Mouse (Mus musculus): ENCODE measurements around the gene Ncapd3. TPM values are rescaled to one million over a fixed set of nuclear protein-coding genes. Genes with fewer than 3 reads are reported as not detected.

The Ncapd3 gene
- polyA plus RNA-seq, 1 experiment from 2014 or later, result 36.9 TPM

DNA sequence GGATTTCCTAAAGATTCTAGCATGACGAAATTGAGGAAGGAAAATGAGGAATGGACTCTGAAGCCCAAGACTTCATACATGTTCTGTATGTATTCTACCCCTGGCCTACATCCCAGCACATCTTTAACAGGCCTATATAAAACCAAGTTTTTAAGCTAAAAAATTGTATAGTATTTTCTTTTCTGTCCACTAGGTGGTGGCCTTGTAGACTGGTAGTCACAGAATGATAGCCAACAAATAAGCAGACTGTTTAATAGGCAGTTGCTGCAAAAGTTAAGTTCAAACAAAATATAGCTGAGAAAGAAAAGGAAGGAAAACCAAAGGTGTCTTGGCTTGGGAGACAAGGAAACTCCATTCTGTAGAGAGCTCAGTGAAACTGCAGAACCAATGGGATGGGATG is 44.7 kb downstream of the Ncapd3 start:
- H3K27me3 ChIP-seq (ENCODE audit: low read depth, poor library complexity, severe bottlenecking), result no peaks in the 10 kb centered on the region
- no peak overlapping the region for H3K4me3 ChIP-seq
- no peaks in the 10 kb centered on the region for H3K9me3 ChIP-seq (replicated peaks)
- no peak overlapping the region for H3K27ac ChIP-seq (replicated peaks)
- peaks cover 95% of the 10 kb centered on the region for H3K36me3 ChIP-seq
- H3K4me1 ChIP-seq, result no peaks in the 10 kb centered on the region
- 79% methylated on average over 1 of the region's 1 CpGs for WGBS
- DNase-seq (ENCODE audit: low spot score), result no peak

DNA sequence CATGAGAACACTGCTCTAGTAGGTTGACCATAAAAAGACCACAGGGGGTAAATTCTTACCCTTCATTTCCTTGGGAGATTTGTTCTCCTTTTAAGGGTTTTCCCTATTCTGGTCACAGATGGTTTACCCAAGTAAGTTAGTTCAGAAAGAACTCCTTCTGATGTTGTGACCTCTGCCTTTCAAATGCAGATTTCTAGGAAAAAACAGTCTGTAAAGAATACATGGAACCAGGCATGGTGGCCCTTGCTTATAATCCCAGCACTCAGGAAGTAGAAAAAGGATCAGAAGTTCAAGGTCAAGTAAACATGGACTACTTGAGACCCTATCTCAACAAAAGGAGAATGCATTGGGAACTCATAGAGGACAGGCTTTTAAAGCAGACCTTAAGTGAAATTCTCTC is 45.8 kb downstream of the Ncapd3 start:
- no peak overlapping the region for H3K4me3 ChIP-seq

GRCm38 (mm10) chr9:27086256-27086655 is 56.3 kb downstream of the Ncapd3 start:
- DNase-seq (ENCODE audit: low spot score), result no peak
- WGBS, result 93% methylated on average over 5 of the region's 5 CpGs
- Histone ChIP-seq H3K4me3 (no peak overlapping the region), H3K27me3 (ENCODE audit: low read depth, poor library complexity, severe bottlenecking) (no peaks in the 10 kb centered on the region), H3K27ac (replicated peaks) (no peak overlapping the region), H3K9me3 (replicated peaks) (no peaks in the 10 kb centered on the region), H3K4me1 (no peaks in the 10 kb centered on the region), H3K36me3 (peaks cover 99% of the 10 kb centered on the region)

More for the DNA sequence above, 45.8 kb downstream of the Ncapd3 start:
- Histone ChIP-seq H3K4me1 (no peaks in the 10 kb centered on the region), H3K27me3 (ENCODE audit: low read depth, poor library complexity, severe bottlenecking) (no peaks in the 10 kb centered on the region), H3K9me3 (replicated peaks) (no peaks in the 10 kb centered on the region), H3K36me3 (peaks cover 95% of the 10 kb centered on the region), H3K27ac (replicated peaks) (no peak overlapping the region)
- no peak for DNase-seq (ENCODE audit: low spot score)

- DNase-seq (ENCODE audit: low spot score), result no peak
- WGBS, result 93% methylated on average over 3 of the region's 3 CpGs
- H3K36me3 ChIP-seq, result peaks cover 99% of the 10 kb centered on the region
- no peaks in the 10 kb centered on the region for H3K27me3 ChIP-seq (ENCODE audit: low read depth, poor library complexity, severe bottlenecking)
- H3K4me1 ChIP-seq, result no peaks in the 10 kb centered on the region
- H3K4me3 ChIP-seq, result no peak overlapping the region
- H3K9me3 ChIP-seq (replicated peaks), result no peaks in the 10 kb centered on the region
- no peak overlapping the region for H3K27ac ChIP-seq (replicated peaks)
Measured at GRCm38 (mm10) chr9:27087402-27087801, 57.4 kb downstream of the Ncapd3 start.

DNA sequence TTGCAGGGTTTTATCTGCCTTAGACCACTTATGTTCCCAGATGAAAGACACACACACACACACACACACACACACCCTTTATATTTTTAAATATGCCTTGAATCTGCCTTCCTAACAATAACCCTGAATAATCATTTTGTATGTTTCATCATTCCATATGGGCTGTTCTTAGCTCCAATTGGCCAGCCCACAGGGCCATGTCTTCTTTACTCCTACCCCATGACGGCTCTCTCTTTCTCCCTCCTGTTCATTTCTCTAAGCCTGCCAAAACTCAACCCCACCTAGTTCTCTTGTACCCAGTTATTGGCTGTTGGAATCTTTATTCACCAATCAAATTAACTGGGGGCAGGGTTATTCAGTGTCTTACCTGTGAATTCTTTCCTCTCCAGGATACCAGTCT is 60.2 kb downstream of the Ncapd3 start:
- Histone ChIP-seq H3K4me1 (no peaks in the 10 kb centered on the region), H3K9me3 (replicated peaks) (no peaks in the 10 kb centered on the region), H3K4me3 (no peak overlapping the region), H3K27me3 (ENCODE audit: low read depth, poor library complexity, severe bottlenecking) (no peaks in the 10 kb centered on the region), H3K36me3 (peaks cover 100% of the 10 kb centered on the region), H3K27ac (replicated peaks) (no peak overlapping the region)
- WGBS, result 92% methylated on average over 1 of the region's 1 CpGs
- DNase-seq (ENCODE audit: low spot score), result no peak

GRCm38 (mm10) chr9:27090801-27091775 is 61.1 kb downstream of the Ncapd3 start:
- no peaks in the 10 kb centered on the region for H3K9me3 ChIP-seq (replicated peaks)
- WGBS, result 94% methylated on average over 13 of the region's 13 CpGs
- peaks cover 100% of the 10 kb centered on the region for H3K36me3 ChIP-seq
- no peaks in the 10 kb centered on the region for H3K4me1 ChIP-seq
- H3K27ac ChIP-seq (replicated peaks), result no peak overlapping the region
- DNase-seq (ENCODE audit: low spot score), result no peak
- no peak overlapping the region for H3K4me3 ChIP-seq
- H3K27me3 ChIP-seq (ENCODE audit: low read depth, poor library complexity, severe bottlenecking), result no peaks in the 10 kb centered on the region

- peaks cover 100% of the 10 kb centered on the region for H3K36me3 ChIP-seq
- 88% methylated on average over 6 of the region's 6 CpGs for WGBS
Measured at GRCm38 (mm10) chr9:27092916-27093315, 62.9 kb downstream of the Ncapd3 start.

GRCm38 (mm10) chr9:27098092-27098491 is 68.1 kb downstream of the Ncapd3 start:
- DNase-seq (ENCODE audit: low spot score), result no peak
- 62% methylated on average over 4 of the region's 4 CpGs for WGBS
- no peak overlapping the region for H3K4me3 ChIP-seq
- H3K27ac ChIP-seq (replicated peaks), result peak overlapping the region; percentile 55; the same call in 1 of the 2 replicates
- no peaks in the 10 kb centered on the region for H3K27me3 ChIP-seq (ENCODE audit: low read depth, poor library complexity, severe bottlenecking)
- H3K9me3 ChIP-seq (replicated peaks), result no peaks in the 10 kb centered on the region
- peaks cover 99% of the 10 kb centered on the region for H3K36me3 ChIP-seq
- H3K4me1 ChIP-seq, result 0 out of 2 replicates have a peak, but pooled peaks cover 7% of the 10 kb centered on the region

More at GRCm38 (mm10) chr9:27092916-27093315, 62.9 kb downstream of the Ncapd3 start:
- H3K27me3 ChIP-seq (ENCODE audit: low read depth, poor library complexity, severe bottlenecking), result no peaks in the 10 kb centered on the region
- no peak overlapping the region for H3K27ac ChIP-seq (replicated peaks)
- H3K9me3 ChIP-seq (replicated peaks), result no peaks in the 10 kb centered on the region
- H3K4me1 ChIP-seq, result 0 out of 2 replicates have a peak, but pooled peaks cover 2% of the 10 kb centered on the region
- no peak overlapping the region for H3K4me3 ChIP-seq
- no peak for DNase-seq (ENCODE audit: low spot score)

DNA sequence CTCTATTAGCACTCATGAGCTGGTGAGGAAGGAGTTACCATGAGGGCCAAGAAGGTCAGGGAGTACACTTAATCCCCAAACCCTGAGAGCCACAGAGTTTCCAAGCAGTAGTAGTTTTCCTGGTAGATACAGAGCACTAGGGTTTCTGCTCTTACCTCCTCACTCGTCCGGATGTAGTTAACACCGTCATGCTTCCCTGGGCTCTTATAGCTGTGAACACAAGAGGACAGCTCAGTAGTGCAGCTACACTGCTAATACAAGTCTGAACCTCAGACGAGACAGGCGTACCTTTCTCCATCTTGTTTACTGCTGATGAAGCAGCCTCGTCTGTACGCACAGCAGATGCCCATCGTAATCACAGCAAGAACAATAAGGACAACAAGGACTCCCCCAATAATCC is 68.6 kb downstream of the Ncapd3 start:
- Histone ChIP-seq H3K27me3 (ENCODE audit: low read depth, poor library complexity, severe bottlenecking) (no peaks in the 10 kb centered on the region), H3K4me1 (0 out of 2 replicates have a peak, but pooled peaks cover 7% of the 10 kb centered on the region), H3K9me3 (replicated peaks) (no peaks in the 10 kb centered on the region), H3K27ac (replicated peaks) (no peak overlapping the region), H3K36me3 (peaks cover 99% of the 10 kb centered on the region), H3K4me3 (no peak overlapping the region)
- 87% methylated on average over 8 of the region's 8 CpGs for WGBS
- no peak for DNase-seq (ENCODE audit: low spot score)

DNA sequence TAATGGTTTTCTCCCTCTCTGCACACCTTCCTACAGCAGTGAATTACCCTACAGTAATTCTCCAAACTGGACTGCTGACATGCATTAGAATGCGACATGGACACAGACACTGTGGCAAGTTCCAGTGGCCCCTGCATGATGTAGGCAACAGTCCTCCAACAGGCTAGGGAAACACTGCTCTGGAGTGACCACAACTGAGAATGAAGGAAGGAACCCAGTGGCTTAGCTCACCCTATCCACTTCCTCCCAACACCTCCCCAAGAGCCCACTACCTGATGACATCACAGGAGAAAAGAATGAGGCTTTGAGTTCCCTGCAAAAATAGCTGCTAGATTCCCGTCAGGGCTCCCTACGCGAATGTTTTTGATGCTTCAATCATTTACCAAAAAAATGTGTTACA is 69.5 kb downstream of the Ncapd3 start:
- no peaks in the 10 kb centered on the region for H3K9me3 ChIP-seq (replicated peaks)
- H3K4me3 ChIP-seq, result no peak overlapping the region
- WGBS, result 91% methylated on average over 4 of the region's 4 CpGs
- H3K27me3 ChIP-seq (ENCODE audit: low read depth, poor library complexity, severe bottlenecking), result no peaks in the 10 kb centered on the region
- H3K27ac ChIP-seq (replicated peaks), result no peak overlapping the region
- H3K4me1 ChIP-seq, result 0 out of 2 replicates have a peak, but pooled peaks cover 7% of the 10 kb centered on the region
- peaks cover 99% of the 10 kb centered on the region for H3K36me3 ChIP-seq
- DNase-seq (ENCODE audit: low spot score), result no peak

- 0 out of 2 replicates have a peak, but pooled peaks cover 7% of the 10 kb centered on the region for H3K4me1 ChIP-seq
- no peak overlapping the region for H3K27ac ChIP-seq (replicated peaks)
- H3K27me3 ChIP-seq (ENCODE audit: low read depth, poor library complexity, severe bottlenecking), result no peaks in the 10 kb centered on the region
- DNase-seq (ENCODE audit: low spot score), result no peak
- H3K9me3 ChIP-seq (replicated peaks), result no peaks in the 10 kb centered on the region
- no peak overlapping the region for H3K4me3 ChIP-seq
- WGBS, result 94% methylated on average over 6 of the region's 6 CpGs
- peaks cover 95% of the 10 kb centered on the region for H3K36me3 ChIP-seq
Measured at GRCm38 (mm10) chr9:27101466-27101865, 71.5 kb downstream of the Ncapd3 start.

DNA sequence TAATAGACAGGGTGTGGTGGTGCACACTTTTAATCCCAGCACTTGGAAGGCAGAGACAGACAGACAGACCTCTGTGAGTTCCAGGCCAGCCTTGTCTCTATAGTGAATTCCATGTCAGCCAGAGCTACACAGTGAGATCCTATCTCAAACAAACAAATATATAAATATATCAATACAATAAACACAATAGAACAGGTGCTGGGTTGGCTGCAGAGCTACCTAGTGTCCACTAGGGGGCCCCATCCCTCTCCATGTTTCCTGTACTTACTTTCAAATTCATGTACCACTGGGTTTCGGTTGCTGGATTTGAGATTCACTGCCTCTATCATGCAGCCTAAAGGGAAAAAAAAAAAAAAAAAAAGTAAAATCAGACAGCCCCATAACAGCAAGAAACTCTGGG is 76.1 kb downstream of the Ncapd3 start:
- Histone ChIP-seq H3K9me3 (replicated peaks) (no peaks in the 10 kb centered on the region), H3K36me3 (peaks cover 59% of the 10 kb centered on the region), H3K4me1 (peaks cover 9% of the 10 kb centered on the region; the same call in 1 of the 2 replicates), H3K27me3 (ENCODE audit: low read depth, poor library complexity, severe bottlenecking) (no peaks in the 10 kb centered on the region), H3K4me3 (no peak overlapping the region), H3K27ac (replicated peaks) (no peak overlapping the region)
- 70% methylated on average over 1 of the region's 1 CpGs for WGBS
- DNase-seq (ENCODE audit: low spot score), result peak; percentile 40

DNA sequence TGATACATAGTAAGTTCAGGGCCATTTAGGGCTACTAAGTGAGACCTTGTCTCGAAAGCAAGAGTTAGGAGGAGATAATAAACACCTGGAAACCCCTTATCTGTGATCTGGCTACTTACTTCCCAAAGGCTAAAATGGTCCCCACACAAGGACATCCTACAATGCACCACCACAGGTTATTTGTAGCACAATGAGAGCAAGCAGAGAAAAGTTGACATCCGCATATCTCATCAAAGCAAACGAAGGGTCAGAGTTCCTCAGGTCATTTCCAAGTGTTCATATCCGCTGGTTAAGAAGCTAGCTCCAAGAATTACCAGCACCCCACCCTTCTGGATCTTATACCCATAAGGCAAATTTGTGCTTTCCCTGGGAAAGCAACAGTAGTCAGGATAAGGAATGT is 78.5 kb downstream of the Ncapd3 start:
- H3K27me3 ChIP-seq (ENCODE audit: low read depth, poor library complexity, severe bottlenecking), result no peaks in the 10 kb centered on the region
- no peak overlapping the region for H3K4me3 ChIP-seq
- 89% methylated on average over 4 of the region's 4 CpGs for WGBS
- peaks cover 37% of the 10 kb centered on the region for H3K36me3 ChIP-seq
- no peak for DNase-seq (ENCODE audit: low spot score)
- H3K4me1 ChIP-seq, result peaks cover 9% of the 10 kb centered on the region; the same call in 1 of the 2 replicates
- H3K9me3 ChIP-seq (replicated peaks), result no peaks in the 10 kb centered on the region
- no peak overlapping the region for H3K27ac ChIP-seq (replicated peaks)
